Mouse (Mus musculus): ENCODE measurements at regions not wholly inside any gene's neighbourhood (a gene's known extent, or its start where the extent isn't known, plus 50 kb on each side); places are given as distances from the start of the nearest gene placed in this dataset.

DNA sequence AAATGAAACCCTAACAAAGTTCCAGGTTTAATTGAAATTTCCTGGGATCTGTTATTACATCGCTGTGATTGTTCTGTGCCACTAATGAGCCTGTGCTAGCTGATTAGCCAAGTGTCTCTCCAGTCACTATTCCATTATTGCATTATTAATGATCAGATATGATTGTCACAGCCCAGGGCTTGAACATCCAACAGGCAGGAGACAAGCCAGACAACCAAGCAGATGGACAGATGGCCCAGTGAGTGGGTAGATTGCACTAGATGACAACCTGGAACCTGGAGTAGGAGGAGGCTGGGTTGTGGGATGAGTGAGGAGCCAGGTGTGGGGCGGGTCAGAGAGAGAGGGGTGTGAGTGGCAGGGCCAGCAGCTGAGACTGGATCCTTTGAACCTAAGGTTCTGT lies 161.6 kb downstream of the Trim29 start:
- 63% methylated on average over 2 of the region's 2 CpGs for WGBS (ENCODE audit: insufficient replicate concordance)
- no peaks in the 10 kb centered on the region for H3K4me1 ChIP-seq (ENCODE audit: control insufficient read depth, insufficient read depth, low read length)
- H3K9me3 ChIP-seq (replicated peaks; ENCODE audit: control insufficient read depth, low read length): no peaks in the 10 kb centered on the region
- H3K27me3 ChIP-seq (ENCODE audit: control insufficient read depth, insufficient read depth, low read length): peaks cover 9% of the 10 kb centered on the region
- H3K4me2 ChIP-seq: no peak overlapping the region
- H3K27ac ChIP-seq (ENCODE audit: low read depth, low read length): no peak overlapping the region
- H3K36me3 ChIP-seq (ENCODE audit: control insufficient read depth, insufficient read depth, low read length): no peaks in the 10 kb centered on the region
- no peak overlapping the region for H3K4me3 ChIP-seq (ENCODE audit: low read depth, low read length)
- no peak for ATAC-seq (replicated peaks; ENCODE audit: insufficient number of reproducible peaks, low FRiP score, low TSS enrichment)
- H3K9ac ChIP-seq (ENCODE audit: low read depth, low read length): no peak overlapping the region

DNA sequence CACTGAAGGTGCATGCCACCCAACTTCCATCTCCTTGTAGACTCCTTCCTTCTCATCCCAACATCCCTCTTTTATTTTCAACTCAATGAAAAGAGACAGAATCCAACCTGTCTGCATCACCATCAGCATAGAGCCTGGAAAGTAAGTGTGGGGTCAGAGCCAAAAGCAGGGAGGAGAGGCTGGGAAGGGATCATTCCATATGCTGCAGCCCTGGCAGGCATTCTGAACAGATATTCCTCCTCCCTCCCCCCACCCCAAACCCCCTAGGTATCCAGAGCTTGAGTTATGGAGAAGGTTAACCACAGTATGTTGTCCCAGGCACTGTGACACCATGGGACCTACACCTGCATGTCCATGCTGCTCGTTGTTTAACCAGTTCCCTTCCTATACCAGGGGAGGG lies 162.5 kb downstream of the Trim29 start:
- Histone ChIP-seq H3K4me3 (ENCODE audit: low read depth, low read length) (no peak overlapping the region), H3K9me3 (replicated peaks; ENCODE audit: control insufficient read depth, low read length) (no peaks in the 10 kb centered on the region), H3K27me3 (ENCODE audit: control insufficient read depth, insufficient read depth, low read length) (peaks cover 9% of the 10 kb centered on the region), H3K4me1 (ENCODE audit: control insufficient read depth, insufficient read depth, low read length) (no peaks in the 10 kb centered on the region), H3K27ac (ENCODE audit: low read depth, low read length) (no peak overlapping the region), H3K4me2 (no peak overlapping the region), H3K9ac (ENCODE audit: low read depth, low read length) (no peak overlapping the region), H3K36me3 (ENCODE audit: control insufficient read depth, insufficient read depth, low read length) (no peaks in the 10 kb centered on the region)
- ATAC-seq (replicated peaks; ENCODE audit: insufficient number of reproducible peaks, low FRiP score, low TSS enrichment): no peak
- 77% methylated on average over 1 of the region's 1 CpGs for WGBS (ENCODE audit: insufficient replicate concordance)

DNA sequence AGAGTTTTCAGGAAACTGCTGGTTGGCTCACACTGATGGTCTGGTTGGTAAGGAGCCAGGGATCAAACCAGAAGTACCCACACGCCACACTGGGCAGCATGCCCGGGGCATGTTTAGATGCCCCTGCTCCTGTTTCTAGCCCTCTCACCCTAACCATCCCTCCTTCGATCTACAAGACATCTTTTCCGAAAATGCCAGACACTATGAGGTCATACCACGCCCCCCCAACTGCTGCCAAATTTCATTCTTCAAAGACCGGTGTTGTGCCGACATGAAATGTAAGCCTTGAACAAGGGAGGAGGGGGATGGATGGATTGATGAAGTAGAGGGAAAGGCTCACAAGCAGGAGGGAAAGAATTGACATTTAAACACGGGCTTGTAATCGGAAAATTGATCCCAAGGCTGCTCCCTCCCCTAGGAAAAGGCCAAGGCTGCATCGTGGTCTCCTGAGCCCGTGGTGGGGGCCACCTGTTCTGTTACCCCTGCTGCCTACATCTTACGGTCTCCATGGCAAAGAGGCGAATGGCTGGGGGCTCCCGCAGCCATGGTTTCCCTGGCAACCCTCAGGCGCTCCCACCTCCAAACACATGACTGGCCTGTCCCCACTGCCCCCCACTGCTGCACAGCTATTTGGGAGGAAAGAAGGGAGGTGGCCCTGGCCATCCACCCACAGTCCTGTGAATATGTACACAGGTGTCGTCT lies 163.1 kb downstream of the Trim29 start:
- ATAC-seq (replicated peaks; ENCODE audit: insufficient number of reproducible peaks, low FRiP score, low TSS enrichment): no peak

DNA sequence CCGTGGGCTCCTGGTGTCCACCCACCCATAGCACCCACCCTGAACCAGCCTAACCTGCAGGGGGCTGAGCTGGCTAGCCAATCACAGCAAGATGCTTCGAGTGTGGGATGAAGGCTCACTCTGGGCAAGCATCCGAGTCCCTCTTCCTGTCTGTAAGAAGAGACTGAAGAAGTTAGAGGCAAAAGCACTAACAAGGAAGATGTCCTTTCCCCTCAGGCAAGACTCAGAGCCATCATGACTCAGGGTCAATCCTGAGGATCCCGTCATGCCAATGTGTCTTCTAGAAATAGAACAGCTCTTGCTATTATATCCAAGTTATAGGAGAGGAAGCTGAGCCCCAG lies 163.6 kb downstream of the Trim29 start:
- Histone ChIP-seq H3K36me3 (ENCODE audit: control insufficient read depth, insufficient read depth, low read length) (no peaks in the 10 kb centered on the region), H3K9me3 (replicated peaks; ENCODE audit: control insufficient read depth, low read length) (no peaks in the 10 kb centered on the region), H3K27ac (ENCODE audit: low read depth, low read length) (no peak overlapping the region), H3K4me1 (ENCODE audit: control insufficient read depth, insufficient read depth, low read length) (no peaks in the 10 kb centered on the region), H3K4me2 (no peak overlapping the region), H3K4me3 (ENCODE audit: low read depth, low read length) (no peak overlapping the region), H3K9ac (ENCODE audit: low read depth, low read length) (no peak overlapping the region), H3K27me3 (ENCODE audit: control insufficient read depth, insufficient read depth, low read length) (peaks cover 9% of the 10 kb centered on the region)
- WGBS (ENCODE audit: insufficient replicate concordance): 52% methylated on average over 4 of the region's 4 CpGs
- no peak for ATAC-seq (replicated peaks; ENCODE audit: insufficient number of reproducible peaks, low FRiP score, low TSS enrichment)

More for the DNA sequence above, 163.1 kb downstream of the Trim29 start:
- Histone ChIP-seq H3K9me3 (replicated peaks; ENCODE audit: control insufficient read depth, low read length) (no peaks in the 10 kb centered on the region), H3K9ac (ENCODE audit: low read depth, low read length) (no peak overlapping the region), H3K4me2 (no peak overlapping the region), H3K4me1 (ENCODE audit: control insufficient read depth, insufficient read depth, low read length) (no peaks in the 10 kb centered on the region), H3K27ac (ENCODE audit: low read depth, low read length) (no peak overlapping the region), H3K27me3 (ENCODE audit: control insufficient read depth, insufficient read depth, low read length) (peaks cover 9% of the 10 kb centered on the region), H3K36me3 (ENCODE audit: control insufficient read depth, insufficient read depth, low read length) (no peaks in the 10 kb centered on the region), H3K4me3 (ENCODE audit: low read depth, low read length) (no peak overlapping the region)
- WGBS (ENCODE audit: insufficient replicate concordance): 57% methylated on average over 16 of the region's 16 CpGs

DNA sequence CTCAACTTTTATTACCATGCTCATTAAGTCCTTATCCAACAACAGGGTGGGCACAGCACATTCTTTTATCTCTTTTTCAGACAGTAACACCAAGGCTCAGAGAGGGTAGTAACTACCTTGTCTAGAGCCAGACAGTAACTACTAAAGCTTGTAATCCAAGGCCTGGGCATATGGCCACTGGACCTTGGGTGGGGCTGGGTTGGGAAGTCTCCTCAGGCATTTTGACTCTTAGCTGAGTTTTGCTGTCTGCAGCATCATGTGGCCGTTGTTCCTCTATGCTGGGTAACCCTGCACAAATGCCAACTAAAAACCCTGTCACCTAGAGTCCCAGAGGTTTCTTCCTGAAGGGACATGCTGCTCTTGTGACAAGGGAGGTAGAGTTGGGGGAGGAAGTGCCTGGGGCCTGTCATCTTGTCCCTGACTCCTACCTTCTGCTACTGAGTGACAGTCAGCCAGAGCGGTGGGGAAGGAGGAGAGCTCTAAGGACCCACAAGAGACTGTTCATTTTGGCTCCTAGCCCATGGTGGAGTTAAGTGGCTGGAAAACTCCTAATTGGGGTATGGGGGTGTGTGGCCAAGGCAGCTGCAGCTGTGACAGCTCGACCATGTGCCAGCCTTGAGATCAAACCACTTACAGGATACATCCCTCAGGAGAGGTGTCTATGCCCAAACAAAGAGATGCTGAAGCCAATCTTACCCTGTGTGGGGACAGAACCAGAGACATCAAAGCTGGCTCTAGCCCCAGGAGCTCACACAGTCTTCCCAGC lies 170.4 kb downstream of the Trim29 start:
- no peak for ATAC-seq (replicated peaks; ENCODE audit: insufficient number of reproducible peaks, low FRiP score, low TSS enrichment)
- Histone ChIP-seq H3K27ac (ENCODE audit: low read depth, low read length) (no peak overlapping the region), H3K27me3 (ENCODE audit: control insufficient read depth, insufficient read depth, low read length) (no peaks in the 10 kb centered on the region), H3K4me3 (ENCODE audit: low read depth, low read length) (no peak overlapping the region), H3K4me1 (ENCODE audit: control insufficient read depth, insufficient read depth, low read length) (no peaks in the 10 kb centered on the region), H3K9me3 (replicated peaks; ENCODE audit: control insufficient read depth, low read length) (no peaks in the 10 kb centered on the region), H3K9ac (ENCODE audit: low read depth, low read length) (no peak overlapping the region), H3K36me3 (ENCODE audit: control insufficient read depth, insufficient read depth, low read length) (no peaks in the 10 kb centered on the region), H3K4me2 (no peak overlapping the region)
- whole genome bisulfite sequencing (ENCODE audit: insufficient replicate concordance): 56% methylated on average over 3 of the region's 3 CpGs

DNA sequence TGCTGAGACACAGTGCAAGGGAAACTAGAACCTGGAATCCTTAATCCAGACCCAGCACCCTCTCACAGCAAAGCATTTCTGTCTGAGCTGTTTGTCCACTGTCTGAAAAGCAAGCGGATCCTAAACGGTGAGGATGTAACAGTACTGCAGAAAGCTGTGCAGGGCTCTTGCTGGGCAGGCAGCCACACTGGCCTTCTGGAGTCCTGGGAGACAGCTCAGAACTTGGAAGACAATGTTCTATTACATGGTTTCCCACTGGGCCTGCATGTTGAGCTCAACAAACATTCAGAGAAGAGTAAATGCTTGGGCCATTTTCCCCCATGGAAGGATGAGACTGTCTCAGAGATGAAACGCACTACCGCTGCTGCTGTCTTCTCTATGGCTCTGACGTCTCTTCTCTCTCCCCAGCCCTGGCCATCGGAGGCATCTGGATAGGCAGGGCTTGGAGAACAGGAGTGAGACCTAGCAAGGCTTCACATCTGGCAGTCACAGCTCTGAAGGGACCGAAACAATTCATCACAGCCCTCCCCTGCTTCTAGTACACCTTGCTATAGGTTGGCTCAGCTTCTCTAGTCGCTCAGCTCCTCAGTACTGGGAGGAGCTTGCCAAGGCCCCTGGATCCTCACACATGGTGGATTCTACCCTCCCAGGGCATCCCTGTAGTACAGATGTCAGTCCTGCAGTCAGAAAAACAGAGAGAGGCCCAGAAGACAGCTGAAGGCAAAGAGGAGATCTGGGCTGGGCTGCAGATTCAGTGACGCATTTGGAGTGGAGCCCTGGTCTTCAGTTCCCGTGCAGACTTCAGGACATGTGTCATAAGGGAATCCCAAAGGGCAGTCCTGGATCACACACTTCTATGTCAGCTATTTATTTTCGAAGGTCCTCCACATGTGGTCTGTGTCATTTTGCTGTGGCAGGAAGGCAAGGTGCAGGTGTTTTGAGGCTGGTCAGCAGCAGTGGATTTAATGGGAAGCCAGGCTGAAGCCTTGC lies 171.7 kb downstream of the Trim29 start:
- Histone ChIP-seq H3K36me3 (ENCODE audit: control insufficient read depth, insufficient read depth, low read length) (no peaks in the 10 kb centered on the region), H3K27ac (ENCODE audit: low read depth, low read length) (no peak overlapping the region), H3K4me2 (no peak overlapping the region), H3K27me3 (ENCODE audit: control insufficient read depth, insufficient read depth, low read length) (no peaks in the 10 kb centered on the region), H3K4me3 (ENCODE audit: low read depth, low read length) (no peak overlapping the region), H3K9ac (ENCODE audit: low read depth, low read length) (no peak overlapping the region), H3K9me3 (replicated peaks; ENCODE audit: control insufficient read depth, low read length) (no peaks in the 10 kb centered on the region), H3K4me1 (ENCODE audit: control insufficient read depth, insufficient read depth, low read length) (no peaks in the 10 kb centered on the region)
- WGBS (ENCODE audit: insufficient replicate concordance): 75% methylated on average over 11 of the region's 11 CpGs
- ATAC-seq (replicated peaks; ENCODE audit: insufficient number of reproducible peaks, low FRiP score, low TSS enrichment): no peak

DNA sequence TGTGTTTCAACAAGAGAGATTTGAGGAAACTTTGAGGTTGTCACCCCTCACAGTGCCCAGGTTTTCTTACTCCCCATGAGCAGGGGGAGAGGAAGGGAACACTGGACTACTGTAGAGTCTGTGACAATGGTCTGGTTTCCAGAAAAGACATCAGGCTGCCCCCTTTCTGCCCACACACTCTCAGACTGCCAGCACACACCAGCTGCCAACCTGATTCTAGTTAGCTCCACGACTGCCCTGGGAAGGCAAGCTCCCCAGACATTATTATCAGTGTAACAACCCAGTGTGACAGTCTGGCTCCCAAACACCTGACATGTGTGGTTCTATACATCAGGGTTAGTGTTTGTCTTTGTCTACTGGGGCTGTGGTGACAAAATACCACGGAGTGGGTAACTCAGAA lies 172.5 kb downstream of the Trim29 start:
- no peak overlapping the region for H3K4me2 ChIP-seq
- no peak for ATAC-seq (replicated peaks; ENCODE audit: insufficient number of reproducible peaks, low FRiP score, low TSS enrichment)
- H3K27me3 ChIP-seq (ENCODE audit: control insufficient read depth, insufficient read depth, low read length): no peaks in the 10 kb centered on the region
- no peaks in the 10 kb centered on the region for H3K36me3 ChIP-seq (ENCODE audit: control insufficient read depth, insufficient read depth, low read length)
- H3K27ac ChIP-seq (ENCODE audit: low read depth, low read length): no peak overlapping the region
- no peaks in the 10 kb centered on the region for H3K4me1 ChIP-seq (ENCODE audit: control insufficient read depth, insufficient read depth, low read length)
- H3K9me3 ChIP-seq (replicated peaks; ENCODE audit: control insufficient read depth, low read length): no peaks in the 10 kb centered on the region
- H3K9ac ChIP-seq (ENCODE audit: low read depth, low read length): no peak overlapping the region
- no peak overlapping the region for H3K4me3 ChIP-seq (ENCODE audit: low read depth, low read length)
- WGBS (ENCODE audit: insufficient replicate concordance): 64% methylated on average over 2 of the region's 2 CpGs

DNA sequence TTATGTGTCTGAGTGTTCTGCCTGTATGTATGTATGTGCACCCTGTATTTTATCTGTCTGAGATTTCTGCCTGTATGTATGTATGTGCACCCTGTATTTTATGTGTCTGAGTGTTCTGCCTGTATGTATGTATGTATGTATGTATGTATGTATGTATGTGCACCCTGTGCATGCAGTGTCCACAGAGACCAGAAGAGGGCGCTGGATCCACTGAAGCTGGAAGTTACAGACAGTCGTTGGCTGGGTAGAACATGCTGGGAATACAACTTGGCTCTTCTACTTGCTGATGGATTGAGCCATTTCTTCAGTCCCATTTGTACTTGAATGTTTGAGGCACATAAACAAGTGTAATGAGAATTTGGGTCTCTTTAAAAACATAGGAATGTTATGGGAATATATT lies 173.3 kb downstream of the Trim29 start:
- no peaks in the 10 kb centered on the region for H3K9me3 ChIP-seq (replicated peaks; ENCODE audit: control insufficient read depth, low read length)
- H3K9ac ChIP-seq (ENCODE audit: low read depth, low read length): no peak overlapping the region
- H3K36me3 ChIP-seq (ENCODE audit: control insufficient read depth, insufficient read depth, low read length): no peaks in the 10 kb centered on the region
- no peak overlapping the region for H3K27ac ChIP-seq (ENCODE audit: low read depth, low read length)
- H3K4me1 ChIP-seq (ENCODE audit: control insufficient read depth, insufficient read depth, low read length): no peaks in the 10 kb centered on the region
- H3K4me2 ChIP-seq: no peak overlapping the region
- ATAC-seq (replicated peaks; ENCODE audit: insufficient number of reproducible peaks, low FRiP score, low TSS enrichment): no peak
- H3K4me3 ChIP-seq (ENCODE audit: low read depth, low read length): no peak overlapping the region
- WGBS (ENCODE audit: insufficient replicate concordance): 90% methylated on average over 2 of the region's 2 CpGs
- no peaks in the 10 kb centered on the region for H3K27me3 ChIP-seq (ENCODE audit: control insufficient read depth, insufficient read depth, low read length)
